Mouse (Mus musculus): ENCODE measurements at regions not wholly inside any gene's neighbourhood (a gene's known extent, or its start where the extent isn't known, plus 50 kb on each side); places are given as distances from the start of the nearest gene placed in this dataset.
A peak's percentile ranks its signal among the peaks of the same experiment; 100 is the strongest.

DNA sequence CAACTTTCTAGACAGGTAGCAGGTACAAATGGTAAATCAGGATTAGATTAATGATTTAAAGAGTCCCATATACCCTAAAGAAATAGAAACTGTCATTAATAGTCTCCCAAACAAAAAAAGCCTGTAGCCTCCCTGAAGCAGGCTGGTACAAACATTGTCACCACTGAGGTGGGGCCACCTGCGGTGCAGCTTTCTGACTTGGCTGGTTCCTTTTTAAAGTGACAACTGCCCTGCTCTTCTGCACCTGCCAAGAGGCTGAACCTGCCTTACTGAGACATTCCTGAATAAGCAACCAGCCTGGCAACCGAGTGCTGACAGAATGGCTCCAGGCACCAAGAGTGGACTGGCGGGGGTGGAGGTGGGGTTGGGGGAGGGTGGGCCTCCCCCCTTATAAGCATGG is 687.0 kb upstream of the Vrk2 start:
- H3K36me3 ChIP-seq, result no peaks in the 10 kb centered on the region
- 67% methylated on average over 3 of the region's 3 CpGs for WGBS
- no peaks in the 10 kb centered on the region; the same call in 1 of the 2 replicates for H3K9me3 ChIP-seq (replicated peaks)
- no peak overlapping the region for H3K27ac ChIP-seq (replicated peaks)
- no peaks in the 10 kb centered on the region for H3K27me3 ChIP-seq (replicated peaks)
- no peaks in the 10 kb centered on the region for H3K4me1 ChIP-seq
- no peak overlapping the region for H3K4me3 ChIP-seq (replicated peaks)
- no peak overlapping the region for H3K4me2 ChIP-seq
- no peak overlapping the region for H3K9ac ChIP-seq (replicated peaks)
- no peak for ATAC-seq (ENCODE audit: low FRiP score)

DNA sequence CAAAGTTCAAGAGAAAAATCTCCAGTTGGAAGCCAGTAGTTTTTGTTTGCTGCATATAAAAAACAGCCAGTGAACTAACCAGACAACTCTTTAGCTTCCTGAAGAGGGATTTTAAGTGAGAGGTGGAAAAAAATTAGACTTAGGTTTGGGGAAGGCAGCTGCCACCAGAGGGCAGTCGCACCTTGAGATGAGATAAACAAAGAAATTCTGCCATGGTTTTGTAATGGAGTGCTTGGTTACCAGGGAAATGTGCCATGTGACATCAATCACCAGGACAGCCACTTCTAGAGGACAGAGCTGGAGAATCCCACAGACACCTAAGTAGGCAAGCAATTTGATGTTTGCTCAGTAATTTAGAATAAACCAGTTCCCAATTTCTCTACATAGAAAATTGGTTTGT is 670.5 kb upstream of the Vrk2 start:
- no peak overlapping the region for H3K4me3 ChIP-seq (replicated peaks)
- WGBS, result 0% methylated on average over 1 of the region's 1 CpGs
- peak; percentile 78; the same call in 1 of the 2 replicates for ATAC-seq (ENCODE audit: low FRiP score)
- H3K9me3 ChIP-seq (replicated peaks), result no peaks in the 10 kb centered on the region
- no peak overlapping the region for H3K9ac ChIP-seq (replicated peaks)
- no peak overlapping the region for H3K27ac ChIP-seq (replicated peaks)
- no peaks in the 10 kb centered on the region for H3K27me3 ChIP-seq (replicated peaks)
- H3K36me3 ChIP-seq, result no peaks in the 10 kb centered on the region
- no peaks in the 10 kb centered on the region for H3K4me1 ChIP-seq
- H3K4me2 ChIP-seq, result no peak overlapping the region

DNA sequence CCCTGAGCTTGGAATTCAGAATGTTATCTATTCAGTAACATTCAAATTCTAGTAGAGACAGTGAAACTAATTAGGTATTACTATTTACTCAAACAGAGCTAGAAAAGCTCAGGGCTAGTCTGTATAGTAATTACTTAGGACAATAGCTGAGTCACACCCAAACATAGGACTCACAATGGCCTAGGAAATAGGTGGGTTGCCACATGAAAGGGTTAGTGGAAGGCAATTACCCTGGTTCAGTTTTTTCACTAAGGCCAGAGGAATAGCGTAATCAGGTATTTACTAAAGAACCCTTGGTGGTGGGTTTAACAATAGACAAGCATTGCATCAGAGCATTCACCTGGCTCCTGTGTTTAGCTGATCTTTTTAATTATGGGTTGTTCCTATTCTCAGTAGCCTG is 664.7 kb upstream of the Vrk2 start:
- no peak overlapping the region for H3K9ac ChIP-seq (replicated peaks)
- no peaks in the 10 kb centered on the region for H3K4me1 ChIP-seq
- no peak overlapping the region for H3K4me2 ChIP-seq
- H3K4me3 ChIP-seq (replicated peaks), result no peak overlapping the region
- H3K9me3 ChIP-seq (replicated peaks), result no peaks in the 10 kb centered on the region
- no peak for ATAC-seq (ENCODE audit: low FRiP score)
- H3K27me3 ChIP-seq (replicated peaks), result no peaks in the 10 kb centered on the region
- no peak overlapping the region for H3K27ac ChIP-seq (replicated peaks)
- 75% methylated on average over 1 of the region's 1 CpGs for WGBS
- no peaks in the 10 kb centered on the region for H3K36me3 ChIP-seq

DNA sequence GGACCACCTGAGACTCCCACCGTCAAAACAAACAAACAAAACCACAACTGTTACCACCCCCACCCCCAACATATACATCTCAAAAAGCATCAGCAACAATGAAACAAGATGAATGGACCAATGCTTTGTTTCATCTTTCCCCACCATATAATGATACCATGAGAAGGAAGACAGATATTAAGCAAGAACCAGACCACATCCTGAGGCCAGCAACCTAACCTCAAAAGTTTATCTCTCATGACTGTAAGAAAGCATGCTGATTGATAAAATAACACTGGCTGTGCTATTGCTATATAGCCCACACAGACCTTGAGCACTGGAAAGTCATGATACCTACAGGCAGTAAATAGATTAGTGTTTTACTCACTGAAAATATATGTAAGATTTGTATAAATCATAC is 642.1 kb upstream of the Vrk2 start:
- H3K4me1 ChIP-seq, result no peaks in the 10 kb centered on the region
- 89% methylated on average over 1 of the region's 1 CpGs for WGBS
- no peaks in the 10 kb centered on the region for H3K36me3 ChIP-seq
- H3K27ac ChIP-seq (replicated peaks), result no peak overlapping the region
- no peaks in the 10 kb centered on the region for H3K9me3 ChIP-seq (replicated peaks)
- H3K4me3 ChIP-seq (replicated peaks), result no peak overlapping the region
- no peak overlapping the region for H3K4me2 ChIP-seq
- ATAC-seq (ENCODE audit: low FRiP score), result no peak
- no peak overlapping the region for H3K9ac ChIP-seq (replicated peaks)
- H3K27me3 ChIP-seq (replicated peaks), result no peaks in the 10 kb centered on the region

DNA sequence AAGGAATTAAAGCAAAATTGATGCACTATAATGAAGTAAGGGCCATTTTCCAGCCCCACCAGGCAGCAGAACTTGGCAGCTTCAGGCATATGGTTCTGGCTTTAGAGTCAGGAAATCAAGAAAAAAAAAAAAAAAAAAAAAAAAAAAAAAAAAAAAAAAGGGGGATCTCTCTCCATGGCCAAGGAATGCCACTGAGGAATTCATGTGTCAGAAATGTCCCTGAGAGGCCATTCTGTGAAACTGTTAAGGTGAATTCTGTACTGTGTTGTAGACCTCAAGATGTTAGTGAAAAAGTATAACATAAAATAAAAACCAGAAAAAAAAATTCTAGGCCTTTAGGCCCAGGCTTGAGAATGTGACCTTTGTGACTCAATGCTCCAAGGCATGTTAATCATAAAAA is 632.7 kb upstream of the Vrk2 start:
- Histone ChIP-seq H3K27me3 (replicated peaks) (no peaks in the 10 kb centered on the region), H3K4me1 (no peaks in the 10 kb centered on the region), H3K36me3 (no peaks in the 10 kb centered on the region), H3K4me2 (no peak overlapping the region), H3K4me3 (replicated peaks) (no peak overlapping the region), H3K9ac (replicated peaks) (no peak overlapping the region), H3K9me3 (replicated peaks) (no peaks in the 10 kb centered on the region), H3K27ac (replicated peaks) (no peak overlapping the region)
- ATAC-seq (ENCODE audit: low FRiP score), result no peak

DNA sequence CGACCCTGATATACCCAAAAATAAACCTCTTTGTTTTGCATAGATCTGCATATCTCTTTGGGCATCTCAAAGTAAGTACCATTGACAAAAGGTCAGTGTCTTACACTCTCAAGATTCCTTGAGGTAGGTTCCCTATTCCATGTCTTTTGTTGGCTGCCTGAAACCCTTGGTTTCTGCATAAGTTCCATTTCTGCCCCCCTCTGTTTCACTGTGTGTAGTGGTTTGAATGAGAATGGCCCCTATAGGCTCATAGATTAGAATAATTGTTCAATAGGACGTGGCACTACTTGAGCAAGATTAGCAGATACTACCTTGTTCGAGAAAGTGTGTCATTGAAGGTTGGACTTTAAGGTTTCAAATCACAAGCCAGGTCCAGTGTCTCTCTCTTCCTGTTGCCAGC is 628.6 kb upstream of the Vrk2 start:
- ATAC-seq (ENCODE audit: low FRiP score), result no peak

DNA sequence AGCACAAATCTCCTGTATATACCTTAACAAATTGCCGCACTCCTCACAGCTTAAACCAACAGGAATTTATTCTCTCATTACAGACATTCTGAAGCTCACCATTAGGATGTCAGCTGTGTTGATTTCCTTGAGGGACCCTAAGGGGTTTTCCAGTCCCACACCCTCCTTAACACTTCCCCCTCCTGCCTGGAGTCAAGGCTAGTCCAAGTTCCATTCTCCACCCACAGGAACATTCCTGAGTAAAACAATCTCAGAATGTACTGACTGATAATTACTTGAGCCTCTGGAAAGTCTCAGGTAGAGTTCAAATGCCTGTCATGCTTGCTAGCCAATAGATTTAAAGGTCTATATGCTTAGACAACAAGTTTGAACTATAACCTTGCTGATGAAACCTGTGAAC is 628.2 kb upstream of the Vrk2 start:
- no peak overlapping the region for H3K27ac ChIP-seq (replicated peaks)
- no peak overlapping the region for H3K4me2 ChIP-seq
- no peaks in the 10 kb centered on the region for H3K27me3 ChIP-seq (replicated peaks)
- ATAC-seq (ENCODE audit: low FRiP score), result no peak
- H3K9me3 ChIP-seq (replicated peaks), result no peaks in the 10 kb centered on the region
- H3K36me3 ChIP-seq, result no peaks in the 10 kb centered on the region
- WGBS, result 94% methylated on average over 1 of the region's 1 CpGs
- no peaks in the 10 kb centered on the region for H3K4me1 ChIP-seq
- no peak overlapping the region for H3K4me3 ChIP-seq (replicated peaks)
- H3K9ac ChIP-seq (replicated peaks), result no peak overlapping the region

More for the DNA sequence above, 628.6 kb upstream of the Vrk2 start:
- Histone ChIP-seq H3K4me3 (replicated peaks) (no peak overlapping the region), H3K4me2 (no peak overlapping the region), H3K4me1 (no peaks in the 10 kb centered on the region), H3K36me3 (no peaks in the 10 kb centered on the region), H3K9me3 (replicated peaks) (no peaks in the 10 kb centered on the region), H3K27me3 (replicated peaks) (no peaks in the 10 kb centered on the region), H3K27ac (replicated peaks) (no peak overlapping the region), H3K9ac (replicated peaks) (no peak overlapping the region)
- 81% methylated on average over 3 of the region's 3 CpGs for WGBS

DNA sequence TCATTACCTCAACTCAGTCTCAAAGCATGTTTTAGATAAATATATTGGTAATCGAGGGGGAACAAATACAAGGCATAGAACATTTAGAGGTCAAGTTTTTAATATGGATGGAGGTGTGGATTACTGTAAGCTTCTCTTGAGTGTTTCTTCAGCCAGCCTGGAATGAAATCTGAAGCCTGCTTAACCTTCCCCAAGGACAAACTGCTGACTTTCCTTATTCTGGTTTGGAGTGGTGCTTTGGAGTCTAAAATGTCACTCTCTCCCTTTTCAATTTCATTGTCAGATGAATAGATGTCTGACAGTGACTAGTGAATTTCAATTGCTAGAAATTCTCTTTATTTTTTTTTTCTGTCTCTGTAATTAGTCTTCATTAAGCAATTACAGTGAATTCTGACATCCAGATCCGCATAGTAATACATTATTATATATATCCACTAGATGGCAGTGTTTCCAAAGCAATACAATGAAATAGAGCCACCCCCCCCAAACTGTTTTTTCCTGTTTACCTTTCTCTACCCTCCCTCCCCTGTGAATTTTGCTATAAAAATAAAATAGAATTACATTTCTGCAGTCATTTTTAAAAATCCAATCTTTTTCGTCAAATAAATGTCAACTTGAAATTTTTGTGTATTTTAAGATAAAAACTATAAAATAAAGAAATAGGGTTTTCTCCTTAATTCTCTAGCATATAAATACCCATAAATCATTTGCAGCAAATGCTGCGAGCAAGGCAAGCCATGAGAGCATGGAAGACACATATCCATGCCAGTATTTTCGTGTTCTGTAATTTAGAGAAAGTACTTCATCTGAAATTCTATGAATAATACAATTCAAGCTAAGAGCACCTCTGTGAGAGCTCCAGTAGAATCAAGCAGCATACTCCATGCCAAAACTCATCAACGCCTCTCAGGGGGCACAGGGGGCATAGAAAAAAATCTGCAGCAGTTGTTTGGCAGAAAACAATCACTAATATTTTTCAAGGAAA is 626.2 kb upstream of the Vrk2 start:
- Histone ChIP-seq H3K27ac (replicated peaks) (no peak overlapping the region), H3K9ac (replicated peaks) (no peak overlapping the region), H3K9me3 (replicated peaks) (no peaks in the 10 kb centered on the region), H3K4me3 (replicated peaks) (no peak overlapping the region), H3K4me1 (no peaks in the 10 kb centered on the region), H3K4me2 (no peak overlapping the region), H3K27me3 (replicated peaks) (no peaks in the 10 kb centered on the region), H3K36me3 (no peaks in the 10 kb centered on the region)
- 44% methylated on average over 6 of the region's 6 CpGs for WGBS
- ATAC-seq (ENCODE audit: low FRiP score), result peak; percentile 59

DNA sequence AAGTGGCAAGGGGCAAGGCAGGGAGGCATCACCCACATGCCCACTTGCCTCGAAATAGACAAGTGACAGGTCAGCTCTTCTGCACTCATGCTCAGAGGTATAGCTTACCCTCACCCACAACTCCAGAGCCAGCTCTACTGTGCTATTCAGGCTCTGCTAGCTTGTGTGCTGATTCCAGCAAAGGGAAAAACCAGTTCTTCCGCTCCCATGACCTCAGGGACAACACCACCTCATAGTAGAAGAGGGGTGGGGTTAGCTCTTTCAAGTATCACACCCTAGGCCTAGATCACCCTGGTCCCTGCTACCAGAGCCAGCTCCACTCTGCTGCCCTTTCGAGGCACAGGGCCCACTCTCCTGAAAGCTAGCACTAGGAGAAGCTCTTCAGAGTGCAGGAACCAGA is 622.0 kb upstream of the Vrk2 start:
- ATAC-seq (ENCODE audit: low FRiP score), result no peak
- no peaks in the 10 kb centered on the region for H3K36me3 ChIP-seq
- WGBS, result 80% methylated on average over 3 of the region's 3 CpGs
- H3K9me3 ChIP-seq (replicated peaks), result no peaks in the 10 kb centered on the region
- H3K4me3 ChIP-seq (replicated peaks), result no peak overlapping the region
- no peak overlapping the region for H3K9ac ChIP-seq (replicated peaks)
- no peaks in the 10 kb centered on the region for H3K27me3 ChIP-seq (replicated peaks)
- no peaks in the 10 kb centered on the region for H3K4me1 ChIP-seq
- H3K27ac ChIP-seq (replicated peaks), result no peak overlapping the region
- H3K4me2 ChIP-seq, result no peak overlapping the region

DNA sequence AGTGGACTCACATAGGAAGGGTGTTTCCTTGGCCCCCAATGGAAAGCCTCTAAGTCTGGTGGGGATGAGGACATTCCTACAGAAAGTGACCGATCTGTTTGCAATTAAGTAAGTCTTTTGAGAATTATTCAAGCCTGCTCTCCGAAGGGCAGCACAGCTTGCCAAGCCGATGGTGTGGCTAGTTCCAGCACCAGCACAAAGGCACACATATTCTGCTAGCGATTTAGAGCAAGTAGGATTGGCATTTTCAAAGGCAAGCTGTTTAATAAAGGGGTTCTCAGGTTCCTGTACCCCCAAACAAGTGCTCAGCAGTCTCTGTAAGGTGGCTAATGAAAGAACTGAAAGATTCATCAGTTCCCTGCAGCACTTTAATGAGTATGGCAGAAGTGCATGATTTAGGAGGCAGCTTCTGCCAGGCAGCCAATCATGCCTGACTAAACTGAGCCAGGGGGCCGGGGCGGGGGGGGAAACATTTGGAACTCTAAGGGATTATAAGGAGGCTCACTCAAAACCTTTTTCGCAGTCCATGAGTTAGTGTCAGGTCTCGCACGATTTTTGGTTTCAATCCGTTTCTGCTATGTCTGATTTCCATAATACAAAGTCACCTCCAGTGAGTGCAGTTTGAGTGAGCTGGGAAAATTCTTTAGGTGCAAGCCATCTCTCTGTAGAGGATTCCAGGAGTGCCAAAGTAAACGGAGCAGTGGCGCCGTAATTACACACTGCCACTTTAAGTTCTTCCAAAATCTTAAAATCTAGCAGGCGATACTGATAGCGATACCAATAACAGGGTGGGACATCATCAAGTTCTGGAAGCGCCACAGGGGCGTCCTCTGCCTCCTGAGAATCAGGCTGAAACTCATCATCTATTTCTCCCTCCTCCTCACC is 609.8 kb upstream of the Vrk2 start:
- Histone ChIP-seq H3K9me3 (replicated peaks) (no peaks in the 10 kb centered on the region), H3K27ac (replicated peaks) (no peak overlapping the region), H3K36me3 (no peaks in the 10 kb centered on the region), H3K4me2 (no peak overlapping the region), H3K27me3 (replicated peaks) (no peaks in the 10 kb centered on the region), H3K9ac (replicated peaks) (no peak overlapping the region), H3K4me3 (replicated peaks) (no peak overlapping the region), H3K4me1 (no peaks in the 10 kb centered on the region)
- no peak for ATAC-seq (ENCODE audit: low FRiP score)
- WGBS, result 85% methylated on average over 17 of the region's 17 CpGs

DNA sequence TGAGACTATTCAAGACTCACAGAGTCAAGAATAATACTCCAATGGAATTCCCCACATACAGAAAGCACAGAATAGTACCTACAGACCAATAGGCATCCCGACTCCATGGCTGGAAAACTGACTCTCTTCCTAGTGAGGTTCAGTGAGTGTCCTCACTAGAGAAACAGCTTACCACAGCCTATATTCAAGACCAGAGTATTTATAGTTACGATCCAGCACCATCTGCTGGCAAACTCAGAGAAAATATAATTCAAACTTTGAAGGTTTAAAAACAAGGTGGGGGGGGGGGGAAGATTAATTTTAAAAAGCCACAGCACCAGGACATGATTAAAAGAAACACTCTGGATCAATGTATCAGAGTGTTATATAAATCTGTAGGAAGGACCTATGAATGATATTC is 590.2 kb upstream of the Vrk2 start:
- no peak for ATAC-seq (ENCODE audit: low FRiP score)
- no peaks in the 10 kb centered on the region for H3K27me3 ChIP-seq (replicated peaks)
- no peaks in the 10 kb centered on the region for H3K9me3 ChIP-seq (replicated peaks)
- H3K4me1 ChIP-seq, result no peaks in the 10 kb centered on the region
- no peak overlapping the region for H3K4me2 ChIP-seq
- no peak overlapping the region for H3K27ac ChIP-seq (replicated peaks)
- no peaks in the 10 kb centered on the region for H3K36me3 ChIP-seq
- 80% methylated on average over 2 of the region's 2 CpGs for WGBS
- no peak overlapping the region for H3K9ac ChIP-seq (replicated peaks)
- no peak overlapping the region for H3K4me3 ChIP-seq (replicated peaks)

DNA sequence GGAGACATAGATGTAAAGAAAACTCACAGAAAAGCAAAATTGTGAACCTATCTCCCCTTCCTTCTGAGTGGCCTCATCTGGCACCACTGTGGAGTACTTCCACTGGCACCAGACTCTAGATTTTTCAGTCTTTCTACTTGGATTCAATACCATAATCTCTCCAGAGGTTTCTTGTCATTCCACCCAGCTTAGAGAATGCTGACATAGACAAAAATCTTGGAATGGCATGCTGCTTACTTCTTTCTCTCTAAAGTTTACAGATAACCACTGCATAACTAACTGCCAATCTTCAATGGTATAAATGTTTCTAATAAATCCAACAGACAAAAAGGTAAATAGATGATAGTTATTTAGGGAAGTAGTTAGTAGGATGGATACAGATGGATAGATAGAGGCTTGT is 589.6 kb upstream of the Vrk2 start:
- H3K4me3 ChIP-seq (replicated peaks), result no peak overlapping the region
- no peaks in the 10 kb centered on the region for H3K9me3 ChIP-seq (replicated peaks)
- H3K4me2 ChIP-seq, result no peak overlapping the region
- no peaks in the 10 kb centered on the region for H3K36me3 ChIP-seq
- H3K27ac ChIP-seq (replicated peaks), result no peak overlapping the region
- H3K9ac ChIP-seq (replicated peaks), result no peak overlapping the region
- no peaks in the 10 kb centered on the region for H3K27me3 ChIP-seq (replicated peaks)
- H3K4me1 ChIP-seq, result no peaks in the 10 kb centered on the region
- no peak for ATAC-seq (ENCODE audit: low FRiP score)

Data from neural tube, embryonic 15.5 days (tissue).